Mouse (Mus musculus) activated CD4-positive, CD25-positive, alpha-beta regulatory T cell, adult 4 months (primary cell): ENCODE measurements around the gene Alk. TPM values are rescaled to one million over a fixed set of nuclear protein-coding genes. Genes with fewer than 3 reads are reported as not detected.

Experiments
- ATAC-seq: one replicate; pipeline ENCODE4 v1.8.0; 2017
- polyA plus RNA-seq, 2 experiments: library from polyadenylated mRNA; unstranded; fragments of 100-300 nt; shearing (Covaris generic); gene quantifications; one replicate each; pipeline ENCODE4 v1.2.1; 2017

Alk gene
- under 1 TPM in 1 of 2 experiments, not detected in 1; 0.34 TPM for polyA plus RNA-seq

DNA sequence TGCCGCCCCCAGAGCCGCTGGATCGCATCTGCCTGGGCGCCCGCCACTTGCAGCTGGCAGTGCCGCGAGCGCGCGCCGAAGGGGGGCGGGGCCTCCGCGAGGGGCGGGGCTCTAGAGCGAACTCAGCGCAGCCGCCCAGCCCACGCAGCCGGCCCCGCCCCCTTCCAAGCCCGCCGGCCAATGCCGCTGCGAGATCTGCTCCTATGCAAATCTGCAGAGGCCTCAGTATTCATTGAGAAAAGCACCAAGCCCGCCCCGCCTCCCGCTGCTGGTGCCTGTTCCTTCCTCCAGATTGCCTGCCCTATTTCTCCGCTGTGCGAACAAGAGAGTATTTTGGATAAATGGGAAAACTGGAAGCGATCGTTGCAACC is at the start of gene Alk:
Alk (minus strand) TSS at position 18 of the 371 bp plus-strand sequence.
- no peak for ATAC-seq

- no peak for ATAC-seq
Observed at GRCm38 (mm10) chr17:72652801-72653200, 48.4 kb upstream of the Alk start.

DNA sequence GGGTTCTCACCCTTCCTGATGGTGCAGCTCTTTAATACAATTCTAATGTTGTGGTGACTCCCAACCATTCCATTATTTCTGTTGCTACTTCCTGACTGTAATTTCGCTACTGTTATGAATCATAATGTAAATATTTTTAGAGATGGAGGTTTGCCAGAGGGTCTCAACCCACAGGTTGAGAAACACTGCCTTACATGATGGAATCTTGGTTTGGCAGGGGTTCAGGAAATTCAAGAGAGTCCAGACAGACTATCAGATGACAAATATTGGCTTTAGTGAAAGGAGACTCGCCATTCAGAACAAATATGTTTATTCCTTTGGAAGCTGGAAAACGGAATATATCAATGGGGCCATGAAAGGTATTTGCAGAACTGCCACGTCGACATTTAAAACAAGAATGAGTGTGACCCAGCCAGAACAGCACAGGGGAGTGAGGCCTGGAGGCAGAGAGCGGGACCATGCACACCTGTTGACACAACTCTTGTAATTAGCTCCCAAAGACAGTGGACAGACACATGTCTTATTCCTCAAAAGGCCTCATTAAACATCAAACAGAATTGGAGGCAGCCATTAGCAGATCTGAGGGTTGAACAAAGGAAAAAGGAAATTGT is 44.3 kb upstream of the Alk start:
- ATAC-seq: no peak

- no peak for ATAC-seq
Observed at GRCm38 (mm10) chr17:72646167-72646566, 41.7 kb upstream of the Alk start.

GRCm38 (mm10) chr17:72640095-72640494 is 35.7 kb upstream of the Alk start:
- ATAC-seq: no peak

DNA sequence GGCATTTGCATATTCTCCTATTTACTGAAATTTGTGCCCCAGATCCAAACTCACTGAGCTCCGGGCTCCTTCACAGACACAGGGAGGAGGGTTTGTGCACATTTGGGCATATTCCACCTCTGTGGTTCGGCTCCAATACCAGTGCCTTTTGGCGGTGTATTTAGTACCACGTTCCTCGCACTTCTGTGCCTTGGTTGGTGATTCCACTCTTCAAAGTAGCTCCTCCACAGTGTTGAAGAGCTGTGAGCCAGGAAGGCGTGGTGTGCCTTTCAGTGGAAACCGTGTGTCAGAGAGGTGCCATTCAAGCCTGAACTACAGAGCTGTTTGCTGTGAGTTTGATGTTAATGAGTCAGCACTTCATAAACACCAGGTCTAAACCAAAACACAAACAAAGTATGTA is 35.0 kb upstream of the Alk start:
- ATAC-seq: no peak

- ATAC-seq: peak; percentile 54
Observed at GRCm38 (mm10) chr17:72606251-72606650, 1.8 kb upstream of the Alk start.

DNA sequence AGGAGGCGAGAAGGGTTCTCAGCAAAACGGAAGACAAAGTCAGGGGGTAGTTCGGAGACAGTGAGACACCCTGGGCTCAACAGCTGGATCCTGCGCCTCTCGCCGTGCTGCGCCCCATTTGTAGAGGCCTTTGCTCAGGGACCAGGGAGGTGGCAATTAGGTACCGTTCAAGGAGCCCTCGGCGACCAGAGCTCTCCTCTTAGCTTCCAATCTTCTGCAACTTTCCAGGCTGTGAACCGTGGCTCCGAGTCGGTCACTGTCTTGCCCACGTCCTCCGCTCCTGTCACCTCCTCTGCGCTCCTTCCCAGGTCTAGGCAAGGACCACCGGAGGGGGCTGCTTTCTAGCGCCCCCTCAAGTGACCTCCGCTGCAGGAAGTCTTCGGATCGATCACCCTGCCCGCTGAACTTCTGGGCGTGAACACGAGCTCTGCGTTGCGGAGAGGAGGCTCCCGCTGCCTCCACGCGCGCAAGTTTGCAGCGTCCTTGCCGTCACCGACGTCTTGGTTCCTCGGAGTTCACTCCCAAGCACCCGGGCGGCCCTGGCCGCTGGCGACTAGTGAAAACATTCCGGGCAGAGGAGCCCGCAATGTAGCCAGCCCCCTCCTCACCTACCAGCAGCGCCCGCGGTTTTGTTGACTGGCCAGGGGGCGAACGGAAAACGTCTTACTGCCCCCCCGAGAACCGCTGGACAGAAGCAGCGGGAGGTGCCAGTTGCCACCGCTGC is 379 bp downstream of the Alk start:
- no peak for ATAC-seq

- ATAC-seq: no peak
Observed at GRCm38 (mm10) chr17:72603118-72603885, 1.1 kb downstream of the Alk start.

- ATAC-seq: no peak
Observed at GRCm38 (mm10) chr17:72600806-72601205, 3.6 kb downstream of the Alk start.

DNA sequence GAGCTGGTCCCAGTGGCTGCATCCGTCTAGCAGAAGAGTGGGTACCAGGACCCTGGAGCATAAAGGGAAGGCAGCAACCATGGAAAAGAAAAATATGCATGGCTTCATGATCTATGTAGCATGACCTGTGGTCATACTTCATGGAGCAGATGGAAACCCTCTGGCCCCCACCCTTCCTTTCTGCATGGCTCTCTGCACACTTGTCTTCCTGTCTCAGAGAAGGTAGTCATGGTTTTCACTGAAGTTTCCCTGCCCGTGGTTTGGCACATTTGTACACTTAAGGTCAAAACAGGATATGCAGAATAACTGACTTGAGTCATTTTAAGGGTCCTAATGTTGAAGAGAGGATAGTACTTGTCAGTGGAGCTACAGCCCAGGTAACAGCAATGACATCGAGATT is 16.8 kb downstream of the Alk start:
- ATAC-seq: no peak

DNA sequence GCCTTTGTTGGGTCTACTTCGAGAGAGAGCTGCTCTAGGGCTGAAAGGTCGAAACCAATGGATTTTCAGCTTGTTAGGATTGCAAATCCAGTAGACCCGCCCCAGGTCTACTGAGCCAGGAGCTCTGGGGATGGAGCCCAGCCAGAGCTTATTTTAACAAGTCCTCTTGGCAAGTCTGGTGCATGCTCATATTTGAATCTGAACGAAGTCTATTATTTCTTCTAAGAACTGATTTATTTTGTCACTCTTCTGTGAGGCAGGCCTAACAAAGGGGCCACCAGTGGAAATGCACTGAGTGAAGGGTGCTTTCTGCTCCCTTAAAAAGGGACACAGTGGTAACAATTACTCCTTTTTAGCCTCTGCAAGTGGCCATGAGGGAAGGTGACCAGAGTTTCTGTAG is 24.3 kb downstream of the Alk start:
- ATAC-seq: no peak

DNA sequence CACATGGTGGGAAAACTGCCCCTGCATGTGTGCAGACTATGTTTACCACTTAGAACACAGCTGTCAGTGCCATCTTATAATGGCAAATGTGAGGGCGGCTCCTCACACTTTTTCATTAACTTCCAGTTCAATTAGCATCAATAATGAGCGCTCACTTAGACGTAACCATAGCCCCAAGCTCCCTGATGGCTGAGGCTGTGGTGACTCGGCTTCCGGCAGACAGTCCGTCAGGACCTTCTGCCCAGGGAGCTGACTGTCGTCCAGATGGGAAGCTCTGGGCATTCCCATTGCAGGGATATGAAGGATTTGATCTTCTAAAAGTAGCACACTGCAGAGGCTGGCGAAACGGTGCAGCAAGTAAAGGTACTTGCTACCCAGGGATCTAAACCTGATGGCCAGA is 25.1 kb downstream of the Alk start:
- ATAC-seq: no peak

GRCm38 (mm10) chr17:72571379-72571778 is 33.0 kb downstream of the Alk start:
- no peak for ATAC-seq

- no peak for ATAC-seq
Observed at GRCm38 (mm10) chr17:72569491-72569890, 34.9 kb downstream of the Alk start.

GRCm38 (mm10) chr17:72563423-72563822 is 41.0 kb downstream of the Alk start:
- ATAC-seq: no peak

DNA sequence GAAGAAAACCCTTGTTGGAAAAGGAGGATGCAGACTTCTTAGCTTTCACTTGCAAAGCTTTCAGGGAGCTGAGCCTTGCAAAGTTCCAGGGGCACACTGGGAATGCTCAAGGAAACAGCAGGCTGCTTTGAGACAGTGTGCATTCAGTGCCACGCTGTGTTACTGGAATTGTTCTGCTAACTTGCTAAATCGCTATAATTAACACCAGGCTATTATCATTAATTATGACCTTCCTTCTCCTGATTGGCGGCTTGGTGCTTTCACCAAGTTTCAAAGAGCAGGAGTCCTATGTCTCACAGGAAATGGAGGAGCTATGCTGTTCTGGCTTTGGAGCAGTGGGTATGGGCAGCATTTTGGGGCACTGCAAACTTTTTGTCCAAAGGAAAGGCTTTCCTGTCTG is 43.0 kb downstream of the Alk start:
- no peak for ATAC-seq

- no peak for ATAC-seq
Observed at GRCm38 (mm10) chr17:72560771-72561170, 43.7 kb downstream of the Alk start.

- ATAC-seq: no peak
Observed at GRCm38 (mm10) chr17:72557029-72557735, 47.2 kb downstream of the Alk start.

DNA sequence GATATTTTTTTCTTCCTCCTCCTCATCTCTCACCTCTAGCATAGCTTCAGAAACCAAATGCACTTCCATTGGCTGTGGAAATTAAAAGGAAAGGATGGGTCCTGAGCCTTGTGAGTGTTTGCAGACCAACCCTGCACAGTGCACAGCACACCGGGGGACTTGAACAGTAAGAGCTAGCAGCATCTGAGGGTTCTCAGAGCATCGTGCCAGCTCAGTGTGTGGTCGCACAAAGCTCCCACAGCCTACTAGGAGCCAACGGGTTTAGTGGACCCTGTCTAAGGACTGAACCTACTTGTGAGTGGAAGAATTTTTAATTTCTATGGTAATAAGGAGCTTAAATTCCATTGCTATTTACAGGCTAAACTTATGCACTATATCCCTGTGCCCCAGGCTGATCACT is 58.2 kb downstream of the Alk start:
- no peak for ATAC-seq

- no peak for ATAC-seq
Observed at GRCm38 (mm10) chr17:72535304-72535703, 69.1 kb downstream of the Alk start.

GRCm38 (mm10) chr17:72532266-72532665 is 72.2 kb downstream of the Alk start:
- ATAC-seq: no peak

DNA sequence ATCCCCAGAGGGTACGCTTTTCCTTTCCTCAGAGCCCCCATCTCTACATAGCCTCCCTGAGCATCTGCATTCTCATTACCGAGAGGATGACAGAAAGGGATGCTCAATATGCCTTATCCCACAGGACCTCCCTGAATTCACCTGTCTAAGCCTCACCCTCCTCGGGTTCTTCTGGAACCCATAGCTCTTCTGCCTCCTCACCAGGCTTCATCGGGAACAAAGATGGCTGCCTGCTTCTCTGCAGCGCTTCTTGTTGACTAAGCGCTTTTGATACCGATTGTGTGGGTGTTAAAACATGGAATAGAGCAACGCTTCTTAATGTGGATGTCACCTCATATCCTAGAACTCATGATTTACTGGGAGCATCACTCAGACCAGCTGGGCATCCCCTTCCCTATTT is 75.9 kb downstream of the Alk start:
- no peak for ATAC-seq
